Mouse (Mus musculus) liver, embryonic 14.5 days (tissue): Measurements from ENCODE around the gene Dhx37. TPM values are rescaled to one million over a fixed set of nuclear protein-coding genes. Genes with fewer than 3 reads are reported as not detected.

ENCODE experiments used
- ATAC-seq: fragments of 200-750 bp; cut with Nextera tagmentation; 2 replicates; pipeline ENCODE4 v1.8.0; 2017; ENCODE audit warnings: moderate number of reproducible peaks, mild to moderate bottlenecking, moderate library complexity; ENCODE audit not compliant: insufficient read depth
- DNase-seq, 3 experiments: peaks; one replicate each; pipeline ENCODE4 v3.0.0-alpha.2; 2012 to 2013; ENCODE audit warnings: low read depth in 3 of 3, low spot score in 3 of 3
- H3K27ac ChIP-seq: fragments of 300-500 bp; sonication (generic); 2 replicates; pipeline ENCODE4 v1.5.1; 2014; ENCODE audit warnings: moderate library complexity, mild to moderate bottlenecking, control low read depth, inconsistent platforms
- H3K27me3 ChIP-seq: fragments of 300-500 bp; sonication (generic); 2 replicates; pipeline ENCODE4 v1.6.1; 2014; ENCODE audit warnings: mild to moderate bottlenecking, low read length, moderate library complexity; ENCODE audit not compliant: control insufficient read depth, insufficient read depth
- H3K36me3 ChIP-seq: fragments of 300-500 bp; sonication (generic); replicated peaks from 2 replicates; pipeline ENCODE4 v1.6.1; 2014; ENCODE audit warnings: low read depth; ENCODE audit not compliant: control insufficient read depth, insufficient read depth
- H3K4me1 ChIP-seq, 2 experiments: fragments of 200-500 bp in 1 of 2; fragments of 300-500 bp in 1 of 2; sonication (generic) in 1 of 2; replicated peaks; 2 replicates each; pipeline ENCODE4 v1.6.1; 2012 to 2014; ENCODE audit warnings: antibody characterized with exemption in 1 of 2, inconsistent platforms in 1 of 2, low read length in 1 of 2; ENCODE audit not compliant: control insufficient read depth in 2 of 2, insufficient read depth in 2 of 2
- H3K4me2 ChIP-seq: fragments of 300-500 bp; sonication (generic); 2 replicates; pipeline ENCODE4 v1.6.1; 2014; ENCODE audit warnings: low read depth, mild to moderate bottlenecking, control low read depth, moderate library complexity
- H3K4me3 ChIP-seq, 2 experiments: fragments of 200-500 bp in 1 of 2; fragments of 300-500 bp in 1 of 2; sonication (generic) in 1 of 2; 2 replicates each; pipeline ENCODE4 v1.5.1; 2012 to 2014; ENCODE audit warnings: low read depth in 2 of 2, low read length in 2 of 2, mild to moderate bottlenecking in 2 of 2, control low read depth in 1 of 2, inconsistent platforms in 1 of 2, moderate library complexity in 1 of 2; ENCODE audit not compliant: insufficient read depth in 1 of 2
- H3K9ac ChIP-seq: fragments of 300-500 bp; sonication (generic); replicated peaks from 2 replicates; pipeline ENCODE4 v1.6.1; 2014; ENCODE audit warnings: mild to moderate bottlenecking, control low read depth, moderate library complexity
- H3K9me3 ChIP-seq: fragments of 300-500 bp; sonication (generic); 2 replicates; pipeline ENCODE4 v1.6.1; 2016; ENCODE audit warnings: low read length, mixed read lengths; ENCODE audit not compliant: control insufficient read depth
- CTCF ChIP-seq: IDR thresholded peaks from 2 replicates; pipeline ENCODE4 v1.5.1; 2016; ENCODE audit warnings: antibody characterized with exemption, low read depth, control low read depth
- EP300 ChIP-seq: IDR thresholded peaks from 2 replicates; pipeline ENCODE4 v1.6.1; 2016; ENCODE audit warnings: antibody characterized with exemption, low read depth
- WGBS: fragments of 180-500 bp; shearing (Covaris S2); extraction: QIAGEN DNeasy Blood & Tissue Kit; methylation state at CpG from one replicate; pipeline ENCODE4 v1.1.7; 2014; ENCODE audit not compliant: insufficient replicate concordance; 5-methylcytosine and 5-hydroxymethylcytosine counted together
- polyA plus RNA-seq, 2 experiments: library from polyadenylated mRNA; depleted of rRNA in 1 of 2; stranded (reverse) in 1 of 2; unstranded in 1 of 2; fragments of >200 nt; fragmentation: Nextera tagmentation in 1 of 2; extraction: Ambion mirVana in 1 of 2; gene quantifications; 2 replicates each; pipeline versions ENCODE4 v1.2.1 to v1.2.3; 2012 to 2014

The Dhx37 gene
- polyA plus RNA-seq (2012; rRNA removed) (5.5 and 8.1 TPM in 2 replicates), polyA plus RNA-seq (2014; fragmentation: Nextera tagmentation; extraction: Ambion mirVana) (2.0 and 2.2 TPM in 2 replicates)

GRCm38 (mm10) chr5:125433793-125434337, at the start of gene Dhx37:
Gene Dhx37, minus strand, starts transcription at chr5:125434121.
- no peaks in the 10 kb centered on the region for H3K9me3 ChIP-seq
- DNase-seq: peak; percentile 93 to 94 (median 93)
- no peak for TF ChIP-seq EP300
- TF ChIP-seq CTCF: no peak
- peak within 1 kb of the TSS; percentile 97 for H3K4me2 ChIP-seq
- peak within 1 kb of the TSS; percentile 83 for H3K9ac ChIP-seq
- under 1% methylated on average over 46 of the region's 46 CpGs for WGBS
- peak within 1 kb of the TSS; percentile 87 to 91 for H3K4me3 ChIP-seq
- peaks cover 5 to 12% of the 10 kb centered on the region in 2 experiments for H3K4me1 ChIP-seq
- peak within 1 kb of the TSS; percentile 52 for H3K27ac ChIP-seq
- no peaks in the 10 kb centered on the region for H3K27me3 ChIP-seq
- peak; percentile 98 for ATAC-seq
- H3K36me3 ChIP-seq: peaks cover 16% of the 10 kb centered on the region

GRCm38 (mm10) chr5:125482474-125482873, 48.6 kb upstream of the Dhx37 start:
- Histone ChIP-seq H3K4me3 (no peak overlapping the region), H3K27ac (no peak overlapping the region), H3K9me3 (no peaks in the 10 kb centered on the region), H3K36me3 (peaks cover 5% of the 10 kb centered on the region; the same call in 1 of the 2 replicates), H3K27me3 (no peaks in the 10 kb centered on the region), H3K4me1 (no peaks in the 10 kb centered on the region; a peak in 1 of 4 replicates), H3K9ac (no peak overlapping the region), H3K4me2 (no peak overlapping the region)
- no peak for TF ChIP-seq CTCF
- TF ChIP-seq EP300: no peak
- DNase-seq: no peak
- ATAC-seq: no peak
- 68% methylated on average over 7 of the region's 7 CpGs for WGBS

- TF ChIP-seq EP300 (no peak), CTCF (no peak)
- Histone ChIP-seq H3K27ac (no peak overlapping the region), H3K4me1 (peaks cover 9 to 10% of the 10 kb centered on the region in 2 experiments)
Observed at GRCm38 (mm10) chr5:125480434-125481231, 46.7 kb upstream of the Dhx37 start.

GRCm38 (mm10) chr5:125479376-125479775, 45.5 kb upstream of the Dhx37 start:
- WGBS: 77% methylated on average over 3 of the region's 3 CpGs
- no peak overlapping the region for H3K4me2 ChIP-seq
- TF ChIP-seq EP300 (no peak), CTCF (no peak)
- peaks cover 5% of the 10 kb centered on the region; the same call in 1 of the 2 replicates for H3K36me3 ChIP-seq
- ATAC-seq (no peak), DNase-seq (no peak)
- no peaks in the 10 kb centered on the region for H3K9me3 ChIP-seq
- no peak overlapping the region for H3K4me3 ChIP-seq
- no peak overlapping the region for H3K9ac ChIP-seq
- no peaks in the 10 kb centered on the region for H3K27me3 ChIP-seq
- no peak overlapping the region for H3K27ac ChIP-seq
- H3K4me1 ChIP-seq: peaks cover 18 to 21% of the 10 kb centered on the region in 2 experiments

More at GRCm38 (mm10) chr5:125480434-125481231, 46.7 kb upstream of the Dhx37 start:
- no peak overlapping the region for H3K4me3 ChIP-seq
- H3K4me2 ChIP-seq: no peak overlapping the region
- no peak for ATAC-seq
- no peak for DNase-seq
- no peak overlapping the region for H3K9ac ChIP-seq
- WGBS: 72% methylated on average over 11 of the region's 11 CpGs
- peaks cover 5% of the 10 kb centered on the region; the same call in 1 of the 2 replicates for H3K36me3 ChIP-seq
- no peaks in the 10 kb centered on the region for H3K9me3 ChIP-seq
- H3K27me3 ChIP-seq: no peaks in the 10 kb centered on the region

GRCm38 (mm10) chr5:125478037-125478436, 44.1 kb upstream of the Dhx37 start:
- no peak overlapping the region for H3K9ac ChIP-seq

More at GRCm38 (mm10) chr5:125478037-125478436, 44.1 kb upstream of the Dhx37 start:
- H3K4me3 ChIP-seq: no peak overlapping the region
- H3K4me1 ChIP-seq: peaks cover 18 to 21% of the 10 kb centered on the region in 2 experiments
- ATAC-seq (no peak), DNase-seq (no peak)
- H3K27ac ChIP-seq: no peak overlapping the region
- peaks cover 4% of the 10 kb centered on the region; the same call in 1 of the 2 replicates for H3K36me3 ChIP-seq
- TF ChIP-seq CTCF (no peak), EP300 (no peak)
- no peaks in the 10 kb centered on the region for H3K9me3 ChIP-seq
- no peak overlapping the region for H3K4me2 ChIP-seq
- 65% methylated on average over 7 of the region's 7 CpGs for WGBS
- no peaks in the 10 kb centered on the region for H3K27me3 ChIP-seq
